In the genomic region with DNA sequence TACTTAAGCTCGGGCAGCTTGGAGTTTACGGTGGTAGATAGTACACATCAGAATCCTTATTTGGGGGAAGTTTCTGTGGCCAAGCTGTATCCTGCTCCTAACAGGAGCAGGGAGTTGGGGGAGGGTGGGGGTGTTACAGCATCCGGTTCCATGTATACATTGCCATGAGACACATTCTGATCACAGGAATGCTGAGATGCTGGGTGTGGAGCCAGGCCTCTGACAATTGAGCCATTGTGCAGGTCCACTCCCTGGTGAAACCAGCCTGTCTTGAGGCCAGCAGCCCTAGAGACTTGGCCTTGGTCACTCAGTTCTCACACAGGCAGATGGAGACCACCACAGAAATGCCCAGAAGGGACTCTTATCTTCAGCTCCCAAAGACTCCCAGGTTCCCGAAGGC, we compare ENCODE assay signal across 12 mouse cellular contexts. TPM values are rescaled to one million over a fixed set of nuclear protein-coding genes. Genes with fewer than 3 reads are reported as not detected.
DNase-seq lines count a peak whose midpoint lies in the region; ATAC-seq lines count a peak whose summit lies in the region.
"Had no signal": no experiment of that assay in that cellular context is flagged by ENCODE, and none has a peak within 500 bp of the region (broad histone marks: within the 10 kb centered on the region; RNA-seq: fewer than 3 reads in every experiment).

No protein-coding gene starts in this region.

- peak overlapping the region; percentile 25 for H3K27ac ChIP-seq in heart, embryonic 13.5 days (replicated peaks)
- H3K27ac ChIP-seq in heart, embryonic 11.5 days (ENCODE audit: low read depth, low read length), result no peak overlapping the region
- peak overlapping the region; percentile 57 for H3K27ac ChIP-seq in lung, embryonic 15.5 days
- H3K27ac ChIP-seq in embryonic facial prominence, embryonic 13.5 days, result peak overlapping the region; percentile 55; the same call in 1 of the 2 replicates
- H3K27ac ChIP-seq: liver, embryonic 12.5 days; stomach, embryonic 15.5 days had no signal

- ATAC-seq in heart, embryonic 13.5 days (ENCODE audit: extremely low read depth, insufficient number of reproducible peaks, low FRiP score, low TSS enrichment), result no peak
- ATAC-seq in heart, embryonic 11.5 days (replicated peaks; ENCODE audit: insufficient number of reproducible peaks, low FRiP score, low TSS enrichment), result no peak
- ATAC-seq in lung, embryonic 15.5 days (ENCODE audit: borderline replicate concordance, extremely low read depth, low FRiP score, low TSS enrichment), result no peak
- ATAC-seq in embryonic facial prominence, embryonic 13.5 days (ENCODE audit: insufficient number of reproducible peaks, insufficient read depth, low FRiP score, low TSS enrichment, low read depth), result no peak
- no peak for ATAC-seq in megakaryocyte-erythroid progenitor cell, adult 5-6 weeks (replicated peaks; ENCODE audit: low FRiP score, low TSS enrichment, poor library complexity, severe bottlenecking)
- ATAC-seq: forebrain, postnatal 0 days; hindbrain, postnatal 0 days; liver, embryonic 12.5 days had no signal

- H3K4me2 ChIP-seq in heart, embryonic 13.5 days, result peak overlapping the region; percentile 48
- no peak overlapping the region for H3K4me2 ChIP-seq in heart, embryonic 11.5 days
- H3K4me2 ChIP-seq in lung, embryonic 15.5 days, result no peak overlapping the region
- peak overlapping the region; percentile 16; the same call in 1 of the 2 replicates for H3K4me2 ChIP-seq in embryonic facial prominence, embryonic 13.5 days
- H3K4me2 ChIP-seq: liver, embryonic 12.5 days had no signal

- H3K9me3 ChIP-seq in heart, embryonic 13.5 days, result no peaks in the 10 kb centered on the region
- H3K9me3 ChIP-seq in heart, embryonic 11.5 days (replicated peaks; ENCODE audit: control insufficient read depth, low read length), result no peaks in the 10 kb centered on the region
- H3K9me3 ChIP-seq in lung, embryonic 15.5 days, result no peaks in the 10 kb centered on the region
- H3K9me3 ChIP-seq in embryonic facial prominence, embryonic 13.5 days, result no peaks in the 10 kb centered on the region
- H3K9me3 ChIP-seq: liver, embryonic 12.5 days; stomach, embryonic 15.5 days had no signal

- peaks cover 28% of the 10 kb centered on the region for H3K36me3 ChIP-seq in heart, embryonic 13.5 days
- no peaks in the 10 kb centered on the region for H3K36me3 ChIP-seq in heart, embryonic 11.5 days (ENCODE audit: control insufficient read depth, insufficient read depth, low read length)
- no peaks in the 10 kb centered on the region for H3K36me3 ChIP-seq in lung, embryonic 15.5 days
- peaks cover 19% of the 10 kb centered on the region; the same call in 1 of the 2 replicates for H3K36me3 ChIP-seq in embryonic facial prominence, embryonic 13.5 days
- H3K36me3 ChIP-seq: liver, embryonic 12.5 days; stomach, embryonic 15.5 days had no signal

- H3K4me3 ChIP-seq in heart, embryonic 13.5 days, result no peak overlapping the region
- no peak overlapping the region for H3K4me3 ChIP-seq in heart, embryonic 11.5 days (ENCODE audit: low read depth, low read length)
- no peak overlapping the region for H3K4me3 ChIP-seq in lung, embryonic 15.5 days
- H3K4me3 ChIP-seq in embryonic facial prominence, embryonic 13.5 days, result no peak overlapping the region
- H3K4me3 ChIP-seq: liver, embryonic 12.5 days; stomach, embryonic 15.5 days had no signal

- DNase-seq in lung, postnatal 10 days, result no peak
- DNase-seq in mesoderm, embryonic 11.5 days (ENCODE audit: low read depth, low spot score), result peak; percentile 34
- DNase-seq in adrenal gland, adult 8-10 months, result no peak

- WGBS in heart, embryonic 13.5 days, result 59% methylated on average over 4 of the region's 4 CpGs
- 61% methylated on average over 4 of the region's 4 CpGs for WGBS in heart, embryonic 11.5 days (ENCODE audit: insufficient replicate concordance)
- 39% methylated on average over 4 of the region's 4 CpGs for WGBS in lung, embryonic 15.5 days
- 62% methylated on average over 4 of the region's 4 CpGs for WGBS in embryonic facial prominence, embryonic 13.5 days

- H3K4me1 ChIP-seq in heart, embryonic 13.5 days, result peaks cover 83% of the 10 kb centered on the region
- peaks cover 41% of the 10 kb centered on the region for H3K4me1 ChIP-seq in heart, embryonic 11.5 days (ENCODE audit: control insufficient read depth, insufficient read depth, low read length)
- H3K4me1 ChIP-seq in lung, embryonic 15.5 days, result peaks cover 57% of the 10 kb centered on the region
- H3K4me1 ChIP-seq in embryonic facial prominence, embryonic 13.5 days, result peaks cover 64% of the 10 kb centered on the region

- no peaks in the 10 kb centered on the region for H3K27me3 ChIP-seq in heart, embryonic 13.5 days (replicated peaks)
- no peaks in the 10 kb centered on the region for H3K27me3 ChIP-seq in heart, embryonic 11.5 days (ENCODE audit: control insufficient read depth, insufficient read depth, low read length)
- no peaks in the 10 kb centered on the region for H3K27me3 ChIP-seq in lung, embryonic 15.5 days
- H3K27me3 ChIP-seq in embryonic facial prominence, embryonic 13.5 days, result no peaks in the 10 kb centered on the region
- H3K27me3 ChIP-seq: liver, embryonic 12.5 days; stomach, embryonic 15.5 days had no signal

- H3K9ac ChIP-seq in heart, embryonic 13.5 days, result peak overlapping the region; percentile 58; the same call in 1 of the 2 replicates
- H3K9ac ChIP-seq in heart, embryonic 11.5 days (ENCODE audit: low read depth, low read length), result no peak overlapping the region
- H3K9ac ChIP-seq in lung, embryonic 15.5 days, result no peak overlapping the region
- H3K9ac ChIP-seq in embryonic facial prominence, embryonic 13.5 days, result peak overlapping the region; percentile 16; the same call in 1 of the 2 replicates
- H3K9ac ChIP-seq: forebrain, postnatal 0 days; liver, embryonic 12.5 days; stomach, embryonic 15.5 days had no signal

RNA-seq across cellular contexts. Expression of a gene that starts 3.8 kb away (rescaled TPM):
- 55.4 and 59.0 TPM in 2 replicates for polyA plus RNA-seq in heart, embryonic 13.5 days (2015; fragmentation: Nextera tagmentation; extraction: Ambion mirVana)
- 34.3 and 47.8 TPM in 2 replicates for polyA plus RNA-seq in heart, embryonic 11.5 days (2014; fragmentation: Nextera tagmentation; extraction: Ambion mirVana)
- polyA plus RNA-seq in lung, embryonic 15.5 days (2015; fragmentation: Nextera tagmentation; extraction: Ambion mirVana), result 32.2 and 34.1 TPM in 2 replicates
- 37.9 and 38.4 TPM in 2 replicates for polyA plus RNA-seq in embryonic facial prominence, embryonic 13.5 days (2015; fragmentation: Nextera tagmentation; extraction: Ambion mirVana)
- 10 to 100 TPM; 29.3 to 53.9 (median 37.0) TPM for total RNA-seq in adrenal gland, adult 8-10 months (2022)
- not detected in 2 replicates for total RNA-seq in megakaryocyte-erythroid progenitor cell, adult 5-6 weeks (2014; fragmentation: Nextera tagmentation)
- total RNA-seq in megakaryocyte-erythroid progenitor cell, adult 5-6 weeks (2017), result 0.72 and 0.89 TPM in 2 replicates

Comparison
In these comparisons a context has a peak if more than half of its experiments do, and no peak if none do; other contexts are left out.
1. H3K4me2 ChIP-seq: peak in heart, embryonic 13.5 days (single experiment) and embryonic facial prominence, embryonic 13.5 days (single experiment); none in heart, embryonic 11.5 days (single experiment) and lung, embryonic 15.5 days (single experiment).
2. H3K9ac ChIP-seq: peak in heart, embryonic 13.5 days (single experiment) and embryonic facial prominence, embryonic 13.5 days (single experiment); none in heart, embryonic 11.5 days (single experiment) and lung, embryonic 15.5 days (single experiment).